Mouse (Mus musculus): ENCODE data around the gene Nolc1. TPM values are rescaled to one million over a fixed set of nuclear protein-coding genes. Genes with fewer than 3 reads are reported as not detected.
A peak's percentile ranks its signal among the peaks of the same experiment; 100 is the strongest.

The Nolc1 gene
- total RNA-seq (2014; rRNA removed): 3.4 and 3.8 TPM in 2 replicates
- 5.6 and 7.3 TPM in 2 replicates for polyA plus RNA-seq (2012; rRNA removed)

DNA sequence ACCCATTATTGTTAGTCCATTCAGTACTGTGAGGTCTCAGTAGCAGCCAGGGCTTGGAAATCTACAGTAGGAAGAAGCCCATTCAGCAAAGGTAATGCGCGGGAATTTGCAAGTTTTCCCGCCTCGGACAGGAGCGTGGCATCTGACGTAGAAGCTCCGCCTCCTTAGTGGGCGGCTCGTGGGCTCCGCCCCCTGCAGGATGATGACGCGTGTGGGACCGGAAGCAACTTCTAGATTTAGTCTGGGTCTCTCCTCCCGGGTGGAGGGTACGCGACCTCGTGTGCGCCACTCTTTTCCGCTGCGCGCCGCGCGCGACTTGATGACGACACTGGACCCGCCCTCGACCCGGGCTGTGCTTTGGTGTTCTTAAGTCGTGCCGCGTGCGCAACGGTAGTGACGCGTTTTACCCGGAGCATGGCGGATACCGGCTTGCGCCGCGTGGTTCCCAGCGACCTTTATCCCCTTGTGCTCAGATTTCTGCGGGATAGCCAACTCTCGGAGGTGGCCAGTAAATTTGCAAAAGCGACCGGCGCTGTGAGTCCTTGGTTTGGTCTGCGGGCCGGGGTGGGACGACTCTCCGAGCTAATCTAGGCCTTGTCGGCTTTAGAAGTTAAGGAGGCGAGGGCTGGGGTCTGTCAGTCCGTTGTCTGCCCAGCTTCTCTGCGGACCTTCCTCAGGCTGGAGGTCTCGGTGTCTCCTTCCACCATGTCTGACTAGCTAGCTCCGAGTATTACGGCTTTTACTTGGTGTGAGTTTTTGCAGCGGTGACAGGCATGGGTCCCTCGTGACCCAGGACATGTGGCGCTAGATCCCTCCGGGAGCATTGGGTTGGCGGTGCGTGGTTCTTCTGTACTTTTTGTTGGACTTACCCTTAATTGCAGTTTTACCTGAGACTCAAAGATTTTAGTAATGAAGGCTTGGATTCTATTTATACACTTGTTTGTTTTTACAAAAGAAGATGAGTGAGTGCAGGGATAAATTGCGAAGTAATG lies at the start of gene Nolc1:
Gene Nolc1, plus strand, starts transcription at position 248 of the 992 bp plus-strand sequence.
- H3K79me2 ChIP-seq (ENCODE audit: control insufficient read depth, insufficient read depth, low read length): peaks cover 6% of the 10 kb centered on the region; the same call in 1 of the 2 replicates
- H3K27ac ChIP-seq (replicated peaks; ENCODE audit: insufficient read depth, low read depth, low read length): peak within 1 kb of the TSS; percentile 44
- peaks cover 4% of the 10 kb centered on the region for H3K4me1 ChIP-seq (ENCODE audit: control insufficient read depth, insufficient read depth, low read length)
- 0 out of 2 replicates have a peak, but pooled peaks have one; percentile 45 for TF ChIP-seq POLR2A (IDR thresholded peaks at IDR 0.05; ENCODE audit: extremely low read depth, insufficient read depth, low read length)
- no peak for TF ChIP-seq CTCF (IDR thresholded peaks at IDR 0.05; ENCODE audit: low read depth, low read length)
- H3K27me3 ChIP-seq (ENCODE audit: control insufficient read depth, insufficient read depth, low read length): no peaks in the 10 kb centered on the region
- H3K9ac ChIP-seq (ENCODE audit: low read depth, low read length): peak within 1 kb of the TSS; percentile 74
- under 1% methylated on average over 66 of the region's 66 CpGs for WGBS
- DNase-seq (ENCODE audit: extremely low read depth, low read depth, low spot score): peak; percentile 98
- peaks cover 29% of the 10 kb centered on the region for H3K36me3 ChIP-seq (ENCODE audit: control insufficient read depth, insufficient read depth, low read length)
- H3K4me3 ChIP-seq (ENCODE audit: insufficient read depth, low read depth, low read length): peak within 1 kb of the TSS; percentile 75

DNA sequence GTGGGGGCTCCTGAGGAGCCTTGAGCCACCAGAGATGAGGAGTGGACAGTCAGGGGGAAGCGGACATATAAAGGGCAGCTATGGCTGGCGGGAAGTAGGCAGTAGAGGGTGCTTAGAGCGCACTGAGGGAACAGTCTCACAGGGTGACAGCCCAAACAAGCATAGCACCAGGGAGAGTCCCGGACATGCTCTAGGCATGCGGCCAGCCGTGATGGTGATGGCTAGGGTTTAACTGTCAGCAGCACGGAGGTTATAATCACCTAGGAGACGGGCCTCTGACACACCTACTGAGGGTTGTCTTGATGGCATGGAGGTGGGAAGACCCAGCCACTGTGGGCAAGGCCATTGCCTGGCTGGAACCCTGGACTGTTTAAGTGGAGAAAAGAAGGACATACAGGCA lies 49.1 kb upstream of the Nolc1 start:
- Histone ChIP-seq H3K79me2 (ENCODE audit: control insufficient read depth, insufficient read depth, low read length) (no peaks in the 10 kb centered on the region), H3K27me3 (ENCODE audit: control insufficient read depth, insufficient read depth, low read length) (no peaks in the 10 kb centered on the region), H3K4me3 (ENCODE audit: insufficient read depth, low read depth, low read length) (no peak overlapping the region), H3K9ac (ENCODE audit: low read depth, low read length) (no peak overlapping the region), H3K4me1 (ENCODE audit: control insufficient read depth, insufficient read depth, low read length) (peaks cover 9% of the 10 kb centered on the region), H3K36me3 (ENCODE audit: control insufficient read depth, insufficient read depth, low read length) (no peaks in the 10 kb centered on the region), H3K27ac (replicated peaks; ENCODE audit: insufficient read depth, low read depth, low read length) (no peak overlapping the region)
- TF ChIP-seq CTCF (IDR thresholded peaks at IDR 0.05; ENCODE audit: low read depth, low read length) (no peak), POLR2A (IDR thresholded peaks at IDR 0.05; ENCODE audit: extremely low read depth, insufficient read depth, low read length) (no peak)
- DNase-seq (ENCODE audit: extremely low read depth, low read depth, low spot score): no peak
- 26% methylated on average over 8 of the region's 8 CpGs for WGBS

DNA sequence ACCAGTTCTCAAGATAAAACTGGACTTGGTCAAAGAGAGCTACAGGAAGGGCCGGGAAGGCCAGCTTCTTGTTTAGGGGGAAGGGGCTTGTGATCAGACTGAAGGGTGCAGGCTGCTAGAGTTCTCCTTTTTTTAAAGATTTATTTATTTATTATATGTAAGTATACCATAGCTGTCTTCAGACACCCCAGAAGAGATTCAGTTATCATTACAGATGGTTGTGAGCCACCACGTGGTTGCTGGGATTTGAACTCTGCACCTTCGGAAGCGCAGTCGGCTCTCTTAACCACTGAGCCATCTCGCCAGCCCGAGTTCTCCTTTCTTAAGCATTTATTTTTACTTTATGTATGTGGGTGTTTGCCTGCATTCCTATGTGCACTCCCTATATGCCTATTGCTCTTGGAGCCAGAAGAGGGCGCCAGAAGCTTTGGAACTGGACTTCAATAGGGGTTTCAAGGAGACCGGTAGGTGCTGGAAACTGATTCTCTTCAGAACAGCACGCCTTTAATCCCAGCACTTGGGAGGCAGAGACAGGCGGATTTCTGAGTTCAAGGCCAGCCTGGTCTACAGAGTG lies 46.8 kb upstream of the Nolc1 start:
- peak; percentile 22; the same call in 1 of the 2 replicates for TF ChIP-seq CTCF (IDR thresholded peaks at IDR 0.05; ENCODE audit: low read depth, low read length)
- no peak for TF ChIP-seq POLR2A (IDR thresholded peaks at IDR 0.05; ENCODE audit: extremely low read depth, insufficient read depth, low read length)
- Histone ChIP-seq H3K4me3 (ENCODE audit: insufficient read depth, low read depth, low read length) (no peak overlapping the region), H3K4me1 (ENCODE audit: control insufficient read depth, insufficient read depth, low read length) (peaks cover 14% of the 10 kb centered on the region), H3K9ac (ENCODE audit: low read depth, low read length) (no peak overlapping the region), H3K36me3 (ENCODE audit: control insufficient read depth, insufficient read depth, low read length) (peaks cover 4% of the 10 kb centered on the region; the same call in 1 of the 2 replicates), H3K27me3 (ENCODE audit: control insufficient read depth, insufficient read depth, low read length) (no peaks in the 10 kb centered on the region), H3K79me2 (ENCODE audit: control insufficient read depth, insufficient read depth, low read length) (no peaks in the 10 kb centered on the region), H3K27ac (replicated peaks; ENCODE audit: insufficient read depth, low read depth, low read length) (no peak overlapping the region)
- whole genome bisulfite sequencing: 83% methylated on average over 11 of the region's 11 CpGs
- no peak for DNase-seq (ENCODE audit: extremely low read depth, low read depth, low spot score)

DNA sequence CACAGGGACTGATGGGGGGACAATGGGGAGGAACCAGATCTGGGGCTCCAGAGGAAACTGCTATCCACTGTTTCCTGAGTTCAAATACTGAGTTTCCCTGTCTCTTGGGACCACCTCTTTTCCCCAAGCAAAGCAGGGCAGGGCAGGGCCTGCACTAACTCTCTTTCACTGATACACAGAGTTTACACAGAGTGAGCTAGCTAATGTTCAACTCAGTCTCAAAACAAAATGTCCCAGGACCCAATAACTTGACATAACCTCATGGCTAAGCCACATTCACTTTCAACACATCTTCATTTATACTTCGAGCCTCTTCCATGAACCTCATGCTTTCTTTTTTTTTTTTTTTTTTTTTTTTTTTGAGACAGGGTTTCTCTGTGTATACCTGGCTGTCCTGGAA lies 46.0 kb upstream of the Nolc1 start:
- peaks cover 8% of the 10 kb centered on the region for H3K36me3 ChIP-seq (ENCODE audit: control insufficient read depth, insufficient read depth, low read length)
- H3K79me2 ChIP-seq (ENCODE audit: control insufficient read depth, insufficient read depth, low read length): no peaks in the 10 kb centered on the region
- H3K4me3 ChIP-seq (ENCODE audit: insufficient read depth, low read depth, low read length): no peak overlapping the region
- no peaks in the 10 kb centered on the region for H3K27me3 ChIP-seq (ENCODE audit: control insufficient read depth, insufficient read depth, low read length)
- WGBS: 24% methylated on average over 1 of the region's 1 CpGs
- peaks cover 14% of the 10 kb centered on the region for H3K4me1 ChIP-seq (ENCODE audit: control insufficient read depth, insufficient read depth, low read length)
- peak overlapping the region; percentile 65 for H3K27ac ChIP-seq (replicated peaks; ENCODE audit: insufficient read depth, low read depth, low read length)
- peak; percentile 76 for DNase-seq (ENCODE audit: extremely low read depth, low read depth, low spot score)
- TF ChIP-seq CTCF (IDR thresholded peaks at IDR 0.05; ENCODE audit: low read depth, low read length): no peak
- no peak for TF ChIP-seq POLR2A (IDR thresholded peaks at IDR 0.05; ENCODE audit: extremely low read depth, insufficient read depth, low read length)
- no peak overlapping the region for H3K9ac ChIP-seq (ENCODE audit: low read depth, low read length)

DNA sequence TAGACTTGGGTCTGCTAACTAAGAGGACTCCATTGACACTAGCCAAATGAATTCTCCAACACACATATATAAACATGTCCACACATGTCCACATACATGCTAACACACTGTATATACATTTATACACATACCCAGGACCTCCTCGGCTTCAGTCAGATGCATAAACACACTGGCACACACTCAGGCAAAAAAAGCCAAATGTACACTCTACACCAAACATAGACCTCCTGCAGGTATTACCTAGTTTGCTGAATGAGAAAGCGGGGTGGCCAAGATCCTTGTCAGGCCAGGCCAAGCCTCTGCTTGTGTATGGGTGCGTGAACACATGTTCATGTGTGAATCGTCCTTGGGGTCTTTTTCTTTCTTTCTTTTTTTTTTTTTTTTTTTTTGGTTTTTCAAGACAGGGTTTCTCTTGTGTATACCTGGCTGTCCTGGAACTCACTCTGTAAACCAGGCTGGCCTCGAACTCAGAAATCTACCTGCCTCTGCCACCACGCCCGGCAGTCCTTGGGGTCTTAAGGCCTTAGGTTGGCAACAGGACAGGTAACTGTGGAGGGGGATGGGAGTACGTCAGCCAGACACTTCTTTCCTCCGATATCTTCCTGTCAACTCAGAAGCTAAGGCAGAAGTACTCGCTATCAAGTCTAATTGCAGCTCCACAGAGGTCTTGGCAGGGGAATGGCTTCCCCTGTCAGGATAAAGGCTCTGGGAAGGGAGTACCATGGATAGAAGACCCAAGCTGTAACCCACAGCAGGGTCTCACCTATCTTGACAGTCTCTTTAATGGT lies 45.3 kb upstream of the Nolc1 start:
- TF ChIP-seq CTCF (IDR thresholded peaks at IDR 0.05; ENCODE audit: low read depth, low read length) (no peak), POLR2A (IDR thresholded peaks at IDR 0.05; ENCODE audit: extremely low read depth, insufficient read depth, low read length) (no peak)
- Histone ChIP-seq H3K9ac (ENCODE audit: low read depth, low read length) (no peak overlapping the region), H3K27me3 (ENCODE audit: control insufficient read depth, insufficient read depth, low read length) (no peaks in the 10 kb centered on the region), H3K4me1 (ENCODE audit: control insufficient read depth, insufficient read depth, low read length) (peaks cover 14% of the 10 kb centered on the region), H3K27ac (replicated peaks; ENCODE audit: insufficient read depth, low read depth, low read length) (peak overlapping the region; percentile 65), H3K36me3 (ENCODE audit: control insufficient read depth, insufficient read depth, low read length) (peaks cover 12% of the 10 kb centered on the region), H3K4me3 (ENCODE audit: insufficient read depth, low read depth, low read length) (no peak overlapping the region), H3K79me2 (ENCODE audit: control insufficient read depth, insufficient read depth, low read length) (no peaks in the 10 kb centered on the region)
- WGBS: 95% methylated on average over 10 of the region's 10 CpGs
- no peak for DNase-seq (ENCODE audit: extremely low read depth, low read depth, low spot score)
